Mouse (Mus musculus): Measurements from ENCODE around the gene Akr1b10.
"Not testable (repeated sequence)": the region's sequence is repeated elsewhere in the genome, so short reads cannot be mapped to it uniquely, and the experiment has no call there.

The Akr1b10 gene

DNA sequence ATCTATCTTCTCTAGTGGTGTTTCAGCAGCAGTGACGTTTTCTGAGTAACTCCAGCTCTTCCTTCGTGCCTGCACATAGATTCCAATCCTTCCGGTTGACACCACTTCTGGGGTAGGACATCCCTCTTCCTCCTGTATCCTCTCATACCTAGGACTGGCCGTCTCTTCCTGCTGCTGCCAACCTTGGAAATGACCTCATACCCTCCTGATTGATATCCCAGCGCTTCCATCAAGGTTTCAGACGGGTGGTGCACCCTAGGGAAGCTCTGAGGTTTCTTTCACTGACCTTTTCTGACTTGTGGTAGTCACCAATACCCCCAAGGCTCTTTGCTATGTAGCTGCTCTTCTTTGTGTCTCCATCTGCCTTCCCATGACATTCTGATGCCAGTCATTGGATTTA, 14.4 kb downstream of the Akr1b10 start:
- Histone ChIP-seq H3K27me3 (ENCODE audit: control insufficient read depth, insufficient read depth, low read length, poor library complexity, severe bottlenecking) (no peaks in the 10 kb centered on the region), H3K36me3 (ENCODE audit: control insufficient read depth, insufficient read depth, low read length, poor library complexity, severe bottlenecking) (peaks cover 14% of the 10 kb centered on the region)
- DNase-seq (ENCODE audit: low read depth, low spot score), result no peak

DNA sequence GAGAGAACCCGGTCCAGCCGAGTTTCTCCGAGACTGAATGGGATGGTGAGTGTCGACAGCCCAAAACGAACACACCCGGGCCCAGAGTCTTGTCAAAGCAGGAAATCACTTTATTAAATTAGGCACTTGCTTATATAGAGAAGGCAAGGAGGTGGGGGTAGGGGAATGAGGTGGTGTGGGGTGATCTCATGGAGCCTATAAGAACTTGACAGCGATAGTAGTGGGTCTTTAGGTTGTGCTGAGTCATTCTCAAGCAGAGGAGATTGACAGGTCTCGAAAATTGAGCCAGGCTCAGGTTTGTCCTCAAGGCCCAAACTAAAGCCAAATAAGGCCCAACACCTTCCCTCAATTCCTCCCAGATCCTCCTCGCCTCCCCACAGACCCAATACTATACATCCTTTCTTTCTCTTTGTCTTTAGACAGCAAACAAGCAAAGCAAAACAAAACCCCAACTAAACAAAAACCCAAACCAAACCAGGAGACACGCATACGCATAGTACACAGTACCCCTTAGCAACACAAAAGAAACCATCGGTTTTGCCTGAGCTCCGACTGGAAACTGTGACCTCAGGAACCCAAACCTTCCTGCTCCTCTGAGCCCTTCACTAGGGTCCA, 15.7 kb downstream of the Akr1b10 start:
- no peaks in the 10 kb centered on the region for H3K27me3 ChIP-seq (ENCODE audit: control insufficient read depth, insufficient read depth, low read length, poor library complexity, severe bottlenecking)
- DNase-seq (ENCODE audit: low read depth, low spot score), result no peak
- H3K36me3 ChIP-seq (ENCODE audit: control insufficient read depth, insufficient read depth, low read length, poor library complexity, severe bottlenecking), result peaks cover 7% of the 10 kb centered on the region; the same call in 1 of the 2 replicates

DNA sequence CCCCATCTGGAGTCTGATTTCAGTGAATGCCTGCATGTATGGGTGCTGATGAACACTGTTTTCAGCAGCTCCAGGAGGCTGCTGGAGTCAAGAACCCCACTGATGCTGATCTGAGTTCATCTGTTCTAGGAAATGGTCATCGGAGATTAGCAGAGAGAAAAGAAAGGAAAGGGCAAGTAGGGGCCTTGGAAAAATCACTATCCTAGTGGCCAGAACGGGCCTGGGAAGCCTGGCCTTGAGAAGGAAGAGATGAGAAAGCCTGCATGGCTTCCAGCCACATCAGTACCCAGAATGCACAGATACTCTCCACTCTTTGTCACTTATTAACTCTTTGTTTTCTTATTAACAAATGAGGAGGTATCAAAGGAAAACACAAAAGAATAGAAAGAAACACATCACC, 16.7 kb downstream of the Akr1b10 start:
- DNase-seq (ENCODE audit: low read depth, low spot score), result no peak
- no peaks in the 10 kb centered on the region for H3K27me3 ChIP-seq (ENCODE audit: control insufficient read depth, insufficient read depth, low read length, poor library complexity, severe bottlenecking)
- 0 out of 2 replicates have a peak, but pooled peaks cover 5% of the 10 kb centered on the region for H3K36me3 ChIP-seq (ENCODE audit: control insufficient read depth, insufficient read depth, low read length, poor library complexity, severe bottlenecking)

DNA sequence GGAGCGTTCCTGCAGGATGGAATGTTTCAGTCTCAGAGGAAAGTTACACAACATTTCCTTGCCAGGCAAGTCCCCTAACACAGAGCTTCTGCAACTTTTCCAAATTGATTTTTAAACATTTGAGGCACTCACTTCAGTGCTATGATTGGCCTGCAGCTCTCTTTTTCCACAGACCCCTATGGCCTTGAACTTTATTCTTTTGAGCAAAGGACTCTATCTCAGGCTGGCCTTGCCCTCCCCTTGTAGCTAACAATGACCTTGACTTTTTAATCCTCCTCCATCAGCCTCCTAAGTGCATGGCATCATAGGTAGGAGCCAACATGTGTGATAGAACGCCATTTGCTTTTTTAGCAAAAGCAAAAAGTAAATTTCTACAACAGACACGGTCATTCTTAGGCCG, 22.7 kb downstream of the Akr1b10 start:
- Histone ChIP-seq H3K27me3 (ENCODE audit: control insufficient read depth, insufficient read depth, low read length, poor library complexity, severe bottlenecking) (no peaks in the 10 kb centered on the region), H3K36me3 (ENCODE audit: control insufficient read depth, insufficient read depth, low read length, poor library complexity, severe bottlenecking) (no peaks in the 10 kb centered on the region)
- no peak for DNase-seq (ENCODE audit: low read depth, low spot score)

DNA sequence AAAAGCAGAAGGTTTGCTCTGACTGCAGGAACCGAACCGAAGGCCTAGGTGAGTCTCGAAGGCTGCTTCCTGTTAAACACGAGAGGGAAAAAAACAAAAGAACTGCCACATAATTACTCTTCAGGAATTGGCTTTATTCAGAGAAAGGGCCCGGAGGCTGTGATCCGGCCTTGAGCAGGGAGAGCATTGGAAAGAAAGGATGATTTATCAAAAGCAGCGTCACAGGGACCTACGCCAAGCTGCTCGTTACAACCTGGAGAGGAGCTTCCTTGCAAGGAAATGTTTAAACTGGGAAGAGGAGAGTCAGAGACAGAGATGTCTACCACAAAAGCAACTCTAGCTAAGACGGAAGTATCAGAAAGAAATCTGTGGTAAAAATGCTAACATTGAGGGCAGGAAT, 23.4 kb downstream of the Akr1b10 start:
- no peak for DNase-seq (ENCODE audit: low read depth, low spot score)
- no peaks in the 10 kb centered on the region for H3K27me3 ChIP-seq (ENCODE audit: control insufficient read depth, insufficient read depth, low read length, poor library complexity, severe bottlenecking)
- H3K36me3 ChIP-seq (ENCODE audit: control insufficient read depth, insufficient read depth, low read length, poor library complexity, severe bottlenecking), result no peaks in the 10 kb centered on the region

DNA sequence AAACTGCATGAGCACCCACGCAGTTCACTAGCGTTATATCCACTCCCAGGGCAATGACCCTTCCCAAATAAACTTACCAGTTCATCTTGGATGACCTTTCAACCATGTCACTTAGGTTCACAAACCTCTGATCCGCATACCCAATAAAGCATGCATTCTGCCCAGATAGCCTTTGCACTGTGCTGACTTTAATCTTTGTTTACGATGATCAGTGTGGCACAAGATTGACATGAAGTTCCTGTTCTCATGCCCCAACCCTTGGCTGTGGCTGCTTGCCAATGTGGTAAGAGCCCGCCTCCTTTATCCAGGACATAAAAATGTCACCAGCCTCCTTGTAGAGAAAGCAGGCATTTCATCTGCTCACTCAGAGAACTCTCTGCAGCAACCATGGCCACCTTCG, 28.0 kb downstream of the Akr1b10 start, which contains the start of gene Akr1b7:
Gene Akr1b7 (plus strand): TSS at position 312 of the 400 bp plus-strand sequence.
- Histone ChIP-seq H3K27me3 (ENCODE audit: control insufficient read depth, insufficient read depth, low read length, poor library complexity, severe bottlenecking) (no peaks in the 10 kb centered on the region), H3K36me3 (ENCODE audit: control insufficient read depth, insufficient read depth, low read length, poor library complexity, severe bottlenecking) (no peaks in the 10 kb centered on the region)
- DNase-seq (ENCODE audit: low read depth, low spot score), result no peak

DNA sequence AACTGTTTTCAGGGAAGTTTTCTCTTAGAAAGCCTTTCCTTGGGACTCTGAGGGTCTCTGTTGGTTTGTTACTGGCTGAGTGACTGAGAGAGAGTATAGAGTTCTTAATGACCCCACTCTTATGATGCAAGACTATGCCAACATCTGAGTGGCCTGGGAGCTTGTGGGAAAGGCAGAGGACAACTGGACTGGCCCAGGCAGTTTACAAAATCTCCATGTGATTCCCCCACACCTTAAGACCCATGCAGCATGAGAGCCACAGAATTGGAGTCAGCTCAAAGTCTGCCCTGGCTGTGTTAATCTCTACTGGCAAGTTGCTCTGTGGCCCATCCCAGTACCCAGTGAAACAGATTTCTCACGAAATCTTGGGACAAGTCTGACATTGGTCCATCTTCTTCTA, 28.7 kb downstream of the Akr1b10 start:
- no peaks in the 10 kb centered on the region for H3K27me3 ChIP-seq (ENCODE audit: control insufficient read depth, insufficient read depth, low read length, poor library complexity, severe bottlenecking)
- no peaks in the 10 kb centered on the region for H3K36me3 ChIP-seq (ENCODE audit: control insufficient read depth, insufficient read depth, low read length, poor library complexity, severe bottlenecking)
- no peak for DNase-seq (ENCODE audit: low read depth, low spot score)

DNA sequence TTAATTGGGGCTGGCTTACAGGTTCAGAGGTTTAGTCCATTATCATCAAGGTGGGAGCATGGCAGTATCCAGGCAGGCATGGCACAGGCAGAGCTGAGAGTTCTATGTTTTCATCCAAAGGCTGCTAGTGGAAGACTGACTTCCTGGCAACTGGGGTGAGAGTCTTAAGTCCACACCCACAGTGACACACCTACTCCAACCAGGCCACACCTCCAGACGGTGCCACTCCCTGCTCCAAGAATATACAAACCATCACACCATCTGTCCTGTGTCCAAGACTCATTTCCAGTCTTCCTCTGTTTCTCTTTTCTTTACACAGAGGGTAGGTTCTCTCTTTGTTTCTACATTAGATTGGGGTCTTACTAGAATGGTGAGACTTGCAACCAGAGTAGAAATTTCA, 29.4 kb downstream of the Akr1b10 start:
- H3K27me3 ChIP-seq (ENCODE audit: control insufficient read depth, insufficient read depth, low read length, poor library complexity, severe bottlenecking); DNase-seq (ENCODE audit: low read depth, low spot score); H3K36me3 ChIP-seq (ENCODE audit: control insufficient read depth, insufficient read depth, low read length, poor library complexity, severe bottlenecking): not testable (repeated sequence)

DNA sequence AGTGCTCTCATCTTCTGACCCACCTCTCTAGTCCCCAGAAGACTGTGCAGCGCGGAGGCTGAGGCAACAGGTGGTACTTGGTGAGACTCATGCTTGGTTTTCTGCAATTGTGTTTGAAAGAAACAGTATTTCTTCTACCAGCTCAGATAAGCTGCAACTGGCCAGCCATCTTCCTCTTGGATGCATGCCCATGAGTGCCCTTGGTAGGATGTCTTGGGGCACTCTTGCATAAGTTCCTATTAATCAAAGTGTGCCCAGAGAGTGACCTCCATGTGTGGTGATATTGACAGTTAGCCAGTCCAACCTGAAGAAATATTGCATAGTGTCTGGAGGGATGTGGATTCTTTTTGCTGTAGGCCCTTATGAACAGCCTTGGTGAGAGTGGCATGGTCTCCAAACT, 32.5 kb downstream of the Akr1b10 start:
- Histone ChIP-seq H3K27me3 (ENCODE audit: control insufficient read depth, insufficient read depth, low read length, poor library complexity, severe bottlenecking) (no peaks in the 10 kb centered on the region), H3K36me3 (ENCODE audit: control insufficient read depth, insufficient read depth, low read length, poor library complexity, severe bottlenecking) (no peaks in the 10 kb centered on the region)
- DNase-seq (ENCODE audit: low read depth, low spot score), result no peak

DNA sequence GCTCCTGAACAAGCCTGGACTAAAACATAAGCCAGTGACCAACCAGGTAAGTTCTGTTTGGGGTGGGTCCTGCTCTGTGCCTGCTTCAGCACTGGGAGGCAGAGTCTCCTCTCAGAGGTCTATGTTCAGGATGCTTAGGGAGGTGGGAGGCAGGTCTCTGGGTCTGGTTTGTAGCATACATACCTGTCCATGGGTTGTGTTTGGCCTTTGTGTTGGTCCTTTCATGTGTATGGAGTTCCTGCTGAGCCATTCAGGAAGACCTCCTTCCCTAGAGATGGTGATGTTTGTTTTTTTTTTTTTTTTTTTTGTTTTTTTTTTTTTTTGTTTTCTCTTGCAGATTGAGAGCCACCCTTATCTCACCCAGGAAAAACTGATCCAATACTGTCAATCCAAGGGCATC, 35.1 kb downstream of the Akr1b10 start:
- Histone ChIP-seq H3K27me3 (ENCODE audit: control insufficient read depth, insufficient read depth, low read length, poor library complexity, severe bottlenecking) (no peaks in the 10 kb centered on the region), H3K36me3 (ENCODE audit: control insufficient read depth, insufficient read depth, low read length, poor library complexity, severe bottlenecking) (no peaks in the 10 kb centered on the region)
- no peak for DNase-seq (ENCODE audit: low read depth, low spot score)

DNA sequence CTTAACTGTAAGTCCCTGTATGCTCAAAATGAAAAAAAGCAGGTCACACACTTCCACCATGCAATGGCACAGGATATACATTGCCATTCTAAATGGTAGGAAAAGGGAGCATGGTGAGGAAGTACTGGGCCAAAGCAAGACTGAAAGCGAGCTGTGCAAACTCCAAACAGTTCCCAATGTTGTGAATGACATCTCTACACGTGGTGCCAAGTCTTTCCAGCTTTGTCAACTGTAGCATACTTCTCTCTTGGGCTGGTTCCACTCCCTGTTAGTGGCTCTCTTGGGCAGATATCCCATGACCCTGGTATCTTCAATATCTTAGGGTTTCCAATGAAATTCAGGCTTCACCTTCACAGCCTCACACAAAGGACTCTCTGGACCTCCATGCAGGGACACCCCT, 55.0 kb downstream of the Akr1b10 start:
- DNase-seq (ENCODE audit: low read depth, low spot score), result no peak
- H3K27me3 ChIP-seq (ENCODE audit: control insufficient read depth, insufficient read depth, low read length, poor library complexity, severe bottlenecking), result no peaks in the 10 kb centered on the region
- H3K36me3 ChIP-seq (ENCODE audit: control insufficient read depth, insufficient read depth, low read length, poor library complexity, severe bottlenecking), result no peaks in the 10 kb centered on the region

DNA sequence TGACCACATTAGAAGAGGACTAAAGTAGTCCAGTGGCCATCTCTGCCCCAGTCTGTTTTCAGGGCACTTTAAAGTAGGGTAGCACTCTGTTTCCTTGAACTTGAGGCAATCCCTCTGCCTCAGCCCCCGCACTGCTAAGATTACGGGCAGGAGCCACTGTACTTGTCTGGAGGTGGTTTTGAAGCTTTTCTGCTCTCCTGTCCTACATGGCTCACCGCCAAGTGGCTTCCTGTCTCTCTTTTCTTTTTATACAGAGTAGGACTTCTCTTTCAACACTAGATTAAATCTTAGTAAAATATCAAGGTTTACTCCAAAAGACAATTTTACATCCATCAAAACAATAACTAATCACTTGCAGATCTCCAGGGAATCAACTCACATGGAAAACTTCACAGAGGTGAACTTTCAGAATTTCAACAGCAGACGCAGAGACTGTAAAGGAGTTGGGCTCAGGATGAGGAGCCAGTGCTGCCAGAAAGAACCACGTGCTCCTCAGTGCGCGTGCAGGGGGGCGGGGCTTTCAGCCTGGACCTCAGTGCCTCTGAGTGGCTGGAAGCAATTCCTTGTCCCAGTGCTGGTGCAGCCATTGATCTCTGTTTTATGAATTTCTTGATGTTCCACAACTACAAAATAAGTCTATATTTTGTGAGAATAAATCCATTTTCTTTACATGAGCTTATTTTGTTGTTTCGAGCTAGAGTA, 57.7 kb downstream of the Akr1b10 start:
- DNase-seq (ENCODE audit: low read depth, low spot score), result no peak
- H3K36me3 ChIP-seq (ENCODE audit: control insufficient read depth, insufficient read depth, low read length, poor library complexity, severe bottlenecking), result no peaks in the 10 kb centered on the region
- H3K27me3 ChIP-seq (ENCODE audit: control insufficient read depth, insufficient read depth, low read length, poor library complexity, severe bottlenecking), result no peaks in the 10 kb centered on the region

DNA sequence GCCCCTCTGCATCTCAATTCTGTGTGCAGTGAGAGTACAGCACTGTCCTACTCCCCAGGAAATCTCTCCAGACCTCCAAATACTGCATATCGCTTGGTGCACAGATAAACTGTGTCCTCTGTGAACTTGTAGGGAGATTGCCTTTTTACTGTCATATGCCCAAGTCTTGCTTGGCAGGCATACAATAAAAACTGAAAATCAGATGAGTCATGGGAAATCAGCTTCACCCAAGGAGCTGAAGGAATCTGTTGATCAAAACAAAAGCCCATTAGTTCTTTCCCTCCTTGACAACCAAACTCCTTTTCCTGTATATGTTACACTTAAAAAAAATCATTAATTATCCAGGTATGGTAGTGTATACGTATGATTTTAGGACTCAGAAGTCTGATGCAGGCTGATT, 59.8 kb downstream of the Akr1b10 start:
- no peak for DNase-seq (ENCODE audit: low read depth, low spot score)
- H3K27me3 ChIP-seq (ENCODE audit: control insufficient read depth, insufficient read depth, low read length, poor library complexity, severe bottlenecking), result no peaks in the 10 kb centered on the region
- H3K36me3 ChIP-seq (ENCODE audit: control insufficient read depth, insufficient read depth, low read length, poor library complexity, severe bottlenecking), result no peaks in the 10 kb centered on the region
